Mouse (Mus musculus): ENCODE results near the gene Gpbp1. TPM values are rescaled to one million over a fixed set of nuclear protein-coding genes. Genes with fewer than 3 reads are reported as not detected.

Gene Gpbp1
- polyA plus RNA-seq, 1 experiment from 2014 or later, result 113 TPM

GRCm38 (mm10) chr13:111394341-111394740 is 95.6 kb downstream of the Gpbp1 start:
- 85% methylated on average over 8 of the region's 8 CpGs for WGBS
- H3K9me3 ChIP-seq, result no peaks in the 10 kb centered on the region

GRCm38 (mm10) chr13:111393426-111393825 is 96.5 kb downstream of the Gpbp1 start:
- H3K9ac ChIP-seq, result no peak overlapping the region
- peaks cover 13% of the 10 kb centered on the region for H3K4me1 ChIP-seq
- no peaks in the 10 kb centered on the region for H3K9me3 ChIP-seq
- WGBS, result 67% methylated on average over 6 of the region's 6 CpGs
- H3K27ac ChIP-seq, result no peak overlapping the region
- H3K4me2 ChIP-seq (replicated peaks), result no peak overlapping the region
- H3K36me3 ChIP-seq, result no peaks in the 10 kb centered on the region
- no peaks in the 10 kb centered on the region for H3K27me3 ChIP-seq
- H3K4me3 ChIP-seq, result no peak overlapping the region
- no peak for ATAC-seq (ENCODE audit: insufficient number of reproducible peaks, insufficient read depth, low FRiP score, low TSS enrichment)

More at GRCm38 (mm10) chr13:111394341-111394740, 95.6 kb downstream of the Gpbp1 start:
- ATAC-seq (ENCODE audit: insufficient number of reproducible peaks, insufficient read depth, low FRiP score, low TSS enrichment), result no peak
- Histone ChIP-seq H3K4me3 (no peak overlapping the region), H3K4me2 (replicated peaks) (no peak overlapping the region), H3K27me3 (no peaks in the 10 kb centered on the region), H3K4me1 (peaks cover 13% of the 10 kb centered on the region), H3K27ac (no peak overlapping the region; the same call in 1 of the 2 replicates), H3K36me3 (no peaks in the 10 kb centered on the region), H3K9ac (no peak overlapping the region)

GRCm38 (mm10) chr13:111391426-111391825 is 98.5 kb downstream of the Gpbp1 start:
- H3K9me3 ChIP-seq, result no peaks in the 10 kb centered on the region
- H3K27me3 ChIP-seq, result no peaks in the 10 kb centered on the region
- WGBS, result 90% methylated on average over 5 of the region's 5 CpGs
- H3K27ac ChIP-seq, result no peak overlapping the region
- ATAC-seq (ENCODE audit: insufficient number of reproducible peaks, insufficient read depth, low FRiP score, low TSS enrichment), result no peak
- no peaks in the 10 kb centered on the region for H3K4me1 ChIP-seq
- H3K4me2 ChIP-seq (replicated peaks), result no peak overlapping the region
- no peak overlapping the region for H3K4me3 ChIP-seq
- no peaks in the 10 kb centered on the region for H3K36me3 ChIP-seq
- no peak overlapping the region for H3K9ac ChIP-seq

- Histone ChIP-seq H3K36me3 (no peaks in the 10 kb centered on the region), H3K9ac (no peak overlapping the region), H3K27ac (no peak overlapping the region), H3K4me3 (no peak overlapping the region), H3K4me1 (no peaks in the 10 kb centered on the region), H3K4me2 (replicated peaks) (no peak overlapping the region), H3K9me3 (no peaks in the 10 kb centered on the region), H3K27me3 (no peaks in the 10 kb centered on the region)
- 48% methylated on average over 1 of the region's 1 CpGs for WGBS
- no peak for ATAC-seq (ENCODE audit: insufficient number of reproducible peaks, insufficient read depth, low FRiP score, low TSS enrichment)
Measured at GRCm38 (mm10) chr13:111391011-111391410, 98.9 kb downstream of the Gpbp1 start.

- no peak for ATAC-seq (ENCODE audit: insufficient number of reproducible peaks, insufficient read depth, low FRiP score, low TSS enrichment)
- 79% methylated on average over 12 of the region's 12 CpGs for WGBS
Measured at GRCm38 (mm10) chr13:111384011-111384985, 105.6 kb downstream of the Gpbp1 start.

More at GRCm38 (mm10) chr13:111384011-111384985, 105.6 kb downstream of the Gpbp1 start:
- Histone ChIP-seq H3K27me3 (no peaks in the 10 kb centered on the region), H3K4me2 (replicated peaks) (no peak overlapping the region), H3K36me3 (no peaks in the 10 kb centered on the region), H3K9ac (no peak overlapping the region), H3K27ac (no peak overlapping the region), H3K4me3 (no peak overlapping the region), H3K4me1 (no peaks in the 10 kb centered on the region), H3K9me3 (no peaks in the 10 kb centered on the region)

Other genes starting within 250 kb of the Gpbp1 start
- 0.05 TPM in 1 of 2 replicates, not detected in the other for gene Actbl2, start 235.1 kb downstream of the Gpbp1 start, polyA plus RNA-seq (2016; fragmentation: Nextera tagmentation; extraction: Ambion mirVana)
- gene Gm49496, start 59.8 kb upstream of the Gpbp1 start, polyA plus RNA-seq (2016; fragmentation: Nextera tagmentation; extraction: Ambion mirVana), result not detected in 2 replicates
- gene Gm10198, start 102.7 kb upstream of the Gpbp1 start, polyA plus RNA-seq (2016; fragmentation: Nextera tagmentation; extraction: Ambion mirVana), result not detected in 2 replicates
- 24.9 and 28.3 TPM in 2 replicates for gene Mier3, start 190.9 kb upstream of the Gpbp1 start, polyA plus RNA-seq (2016; fragmentation: Nextera tagmentation; extraction: Ambion mirVana)